Mouse (Mus musculus) adrenal gland, adult 2 months (tissue): Measurements from ENCODE around the gene Cdca3. TPM values are rescaled to one million over a fixed set of nuclear protein-coding genes. Genes with fewer than 3 reads are reported as not detected.

Experiments
- DNase-seq: peaks from one replicate; pipeline ENCODE4 v3.0.0; 2021
- polyA plus RNA-seq: library from polyadenylated mRNA; depleted of rRNA; stranded (reverse); fragments of >200 nt; gene quantifications from 2 replicates; pipeline ENCODE4 v1.2.3, GENCODE M21; 2012
- total RNA-seq, 2 experiments: library from RNA; stranded (reverse); gene quantifications; 2 replicates each; pipeline ENCODE4 v1.2.3; 2021

Gene Cdca3
- total and polyA plus RNA-seq, 3 experiments = 2.2 to 8.6 (median 3.9) TPM

DNA sequence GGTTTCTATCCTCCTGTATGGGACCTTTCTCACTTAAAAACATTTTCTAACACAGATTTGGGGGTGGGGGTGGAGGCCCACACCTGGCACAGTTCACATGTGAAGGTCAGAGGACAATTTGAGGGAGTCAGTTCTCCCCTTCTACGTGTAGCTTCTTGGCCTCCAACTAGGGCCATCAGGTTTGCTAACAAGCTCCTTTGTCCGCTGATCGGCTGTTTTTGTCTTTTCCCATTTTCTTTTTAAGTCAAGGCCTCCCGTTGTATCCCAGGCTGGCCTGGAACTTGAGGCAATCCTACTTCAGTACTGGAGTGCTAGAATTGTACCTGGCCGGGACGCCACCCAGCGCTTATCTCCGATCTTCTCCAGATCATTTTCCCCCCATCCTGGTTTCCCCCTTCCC, 2.3 kb downstream of the Cdca3 start:
- DNase-seq = no peak

DNA sequence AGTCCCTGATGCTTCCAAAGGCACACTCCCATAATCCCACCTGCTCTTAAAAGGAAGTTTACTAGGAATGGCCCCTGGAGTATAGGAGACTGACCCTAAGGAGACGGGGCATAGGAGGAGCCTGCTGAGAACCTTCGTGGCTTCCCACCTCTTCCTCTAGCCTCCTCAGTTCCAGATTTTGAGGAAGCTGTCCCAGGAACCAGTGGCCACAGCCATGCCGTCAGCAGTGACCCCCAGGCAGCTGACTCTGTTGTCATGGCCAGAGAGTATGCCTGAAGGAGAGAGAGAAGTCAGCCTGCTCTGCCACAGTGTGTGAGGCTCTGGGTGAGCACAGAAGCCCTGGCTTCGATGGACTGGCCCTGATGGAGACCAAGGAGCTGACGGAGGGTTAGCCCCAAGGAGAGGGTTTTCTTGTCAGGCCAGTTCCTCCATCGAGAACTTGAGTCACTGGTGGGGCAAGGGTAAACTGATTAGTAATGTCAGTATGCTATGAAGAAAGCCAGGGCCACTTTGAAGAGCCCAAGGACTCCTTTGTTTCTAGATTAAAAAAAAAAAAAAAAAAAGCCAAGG, 5.2 kb downstream of the Cdca3 start:
- DNase-seq = peak; percentile 34

DNA sequence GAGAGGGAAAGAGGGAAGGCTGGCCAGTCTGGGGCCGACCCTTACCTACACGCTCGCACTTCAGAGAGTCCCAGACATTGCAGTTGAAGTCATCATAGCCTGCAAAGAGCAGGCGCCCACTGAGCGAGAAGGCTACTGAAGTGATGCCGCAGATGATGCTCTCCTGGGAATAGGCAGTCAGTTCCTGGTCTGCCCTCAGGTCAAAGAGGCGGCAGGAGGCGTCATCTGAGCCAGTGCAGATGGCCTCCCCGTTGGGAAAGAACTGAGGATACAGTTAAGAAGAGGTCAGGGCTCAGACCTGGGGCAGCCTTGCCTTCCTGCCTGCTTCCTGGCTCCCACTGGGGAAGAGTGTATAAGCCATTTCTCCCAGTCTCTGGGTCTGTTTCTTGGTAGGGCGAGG, 6.2 kb downstream of the Cdca3 start:
- DNase-seq = no peak

DNA sequence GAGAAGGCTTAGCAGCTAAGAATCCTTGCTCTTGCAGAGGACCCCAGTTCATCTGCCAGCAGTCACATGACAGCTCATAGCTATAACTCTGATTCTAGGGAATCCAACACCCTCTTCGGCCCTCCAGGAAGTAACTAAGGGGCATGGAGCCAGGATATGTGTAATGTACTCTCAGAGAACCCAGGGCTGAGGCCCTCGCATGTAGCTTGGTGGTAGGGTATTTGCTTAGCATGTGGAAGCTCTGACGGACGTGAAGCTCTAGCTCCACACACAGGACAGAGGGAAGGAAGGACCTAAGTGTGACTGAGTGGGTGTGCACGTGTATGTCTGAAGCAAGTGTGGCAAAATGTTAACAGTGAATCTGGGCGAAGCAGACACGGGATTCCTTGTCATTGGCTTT, 7.1 kb downstream of the Cdca3 start:
- no peak for DNase-seq

DNA sequence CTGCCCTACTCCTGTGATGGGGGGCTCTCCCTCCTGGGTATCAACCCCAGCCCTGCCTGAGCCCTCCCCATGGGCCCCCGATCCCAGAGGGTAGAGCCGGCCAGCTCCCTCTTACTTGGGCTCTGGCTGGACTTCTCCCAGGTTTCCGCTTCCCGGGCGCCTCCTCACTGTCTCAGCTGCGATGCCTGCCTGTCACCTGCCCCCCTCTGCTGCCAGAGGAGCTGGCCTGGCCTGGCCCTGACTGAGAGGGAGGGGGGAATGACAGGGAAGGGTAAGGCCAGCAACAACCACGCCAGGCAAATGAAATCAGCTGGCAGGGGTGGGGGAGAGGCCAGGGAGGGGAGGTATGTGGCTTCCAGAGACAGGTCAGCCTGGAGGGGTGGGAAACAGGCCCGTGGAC, 10.5 kb downstream of the Cdca3 start:
- DNase-seq = peak; percentile 48

DNA sequence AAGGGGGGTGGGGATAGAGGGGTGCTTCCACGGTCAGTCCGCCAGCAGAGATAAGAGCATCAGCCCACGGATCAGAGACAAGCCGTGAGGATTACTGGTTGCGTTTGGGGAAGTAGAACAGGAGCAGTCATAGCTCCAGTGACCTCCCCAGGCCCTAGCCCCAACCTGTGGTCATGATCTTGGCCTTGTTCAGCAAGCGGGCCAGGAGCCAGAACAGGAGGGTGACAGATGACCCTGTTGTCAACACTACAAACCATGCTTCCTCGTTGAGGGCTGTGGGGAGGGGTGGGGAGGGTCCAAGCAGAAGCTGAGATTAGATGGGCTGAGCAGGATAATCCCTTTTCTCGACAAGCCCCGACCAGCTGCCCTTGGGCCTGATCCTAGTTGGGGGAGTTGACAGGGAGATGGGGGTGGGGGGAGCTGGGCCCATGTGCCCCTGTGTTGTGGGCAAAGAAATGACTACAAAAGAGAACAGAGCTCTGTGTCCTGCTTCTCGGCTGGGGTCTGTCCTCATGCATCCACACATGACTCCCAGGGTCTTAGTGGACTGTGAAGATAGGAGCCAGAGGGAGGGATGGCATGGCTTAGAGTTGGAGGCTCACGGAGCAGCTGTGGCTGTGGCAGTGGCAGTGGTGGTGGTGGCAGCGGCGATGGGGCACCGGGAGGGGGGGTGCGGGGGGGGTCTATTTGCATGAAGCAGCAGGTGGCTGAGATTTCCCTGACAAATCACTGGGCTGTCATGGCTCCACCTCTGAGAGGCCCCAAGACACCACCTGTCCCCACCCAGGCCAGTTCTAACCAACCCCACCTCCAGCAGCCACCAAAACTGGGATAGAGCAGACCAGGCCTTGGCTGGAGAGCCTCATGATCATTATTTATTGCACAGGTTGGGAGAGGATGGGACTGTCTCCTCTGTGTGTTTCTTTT, 11.2 kb downstream of the Cdca3 start, which contains the start of gene Gnb3:
Gene Gnb3 (minus strand): TSS at position 35 of the 927 bp plus-strand sequence.
- peak; percentile 36 for DNase-seq

DNA sequence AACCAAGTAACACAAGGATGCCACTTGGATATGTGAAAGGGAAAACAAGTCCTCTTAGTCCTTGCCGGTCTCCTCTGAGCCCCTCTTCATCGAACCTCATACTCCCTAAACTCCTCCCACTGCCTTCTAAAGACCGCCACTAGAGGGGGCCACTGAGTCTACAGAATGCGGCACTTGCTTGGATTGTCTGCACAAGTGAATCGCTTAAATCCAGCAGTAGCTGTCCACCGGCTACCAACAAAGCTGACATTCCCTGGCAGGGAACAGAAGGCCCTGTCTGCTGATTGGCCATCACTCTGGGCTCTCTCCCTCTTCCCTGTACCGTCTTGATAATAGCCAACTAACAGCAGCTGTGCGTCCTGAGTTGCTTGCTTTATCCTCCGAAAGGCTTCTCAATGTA, 18.0 kb downstream of the Cdca3 start:
- peak; percentile 88 for DNase-seq

DNA sequence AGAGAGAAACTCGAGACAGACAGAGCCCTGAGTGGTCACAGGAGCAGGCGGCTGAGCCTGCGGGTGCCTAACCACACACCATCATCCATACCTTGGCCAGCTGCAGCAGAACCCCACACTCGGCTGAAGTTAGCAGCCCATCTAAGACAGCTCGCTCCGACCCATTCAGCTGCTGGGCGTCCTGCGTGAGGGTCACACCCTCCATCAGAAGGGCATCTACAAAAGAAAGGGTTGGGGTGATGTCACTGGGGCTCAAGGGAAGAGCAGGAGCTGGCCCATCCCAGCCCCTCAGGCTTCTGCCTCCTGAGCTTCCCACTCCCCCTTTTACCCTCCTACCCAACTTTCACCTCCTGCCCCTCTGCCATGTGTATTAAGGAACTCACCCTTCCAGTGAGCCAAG, 21.2 kb downstream of the Cdca3 start:
- no peak for DNase-seq

DNA sequence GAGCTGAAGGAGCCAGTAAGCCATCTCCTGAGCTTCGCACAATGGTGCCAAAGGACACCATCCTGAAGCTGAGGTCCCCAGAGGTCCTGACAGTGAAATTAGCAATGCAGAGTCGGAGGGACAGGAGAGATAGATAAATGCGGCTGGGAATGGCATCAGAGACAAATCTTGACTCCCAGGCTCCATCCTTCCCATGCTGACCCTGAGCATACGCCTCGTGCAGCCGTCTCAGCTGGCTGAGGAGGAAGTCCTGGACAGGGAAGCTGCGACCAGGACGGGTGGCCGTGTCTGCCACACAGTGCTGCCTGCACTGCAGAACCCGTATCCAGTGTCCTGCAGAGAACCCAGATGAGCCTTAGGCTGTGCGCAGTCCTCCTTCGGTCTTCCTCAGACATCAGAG, 25.3 kb downstream of the Cdca3 start:
- no peak for DNase-seq

DNA sequence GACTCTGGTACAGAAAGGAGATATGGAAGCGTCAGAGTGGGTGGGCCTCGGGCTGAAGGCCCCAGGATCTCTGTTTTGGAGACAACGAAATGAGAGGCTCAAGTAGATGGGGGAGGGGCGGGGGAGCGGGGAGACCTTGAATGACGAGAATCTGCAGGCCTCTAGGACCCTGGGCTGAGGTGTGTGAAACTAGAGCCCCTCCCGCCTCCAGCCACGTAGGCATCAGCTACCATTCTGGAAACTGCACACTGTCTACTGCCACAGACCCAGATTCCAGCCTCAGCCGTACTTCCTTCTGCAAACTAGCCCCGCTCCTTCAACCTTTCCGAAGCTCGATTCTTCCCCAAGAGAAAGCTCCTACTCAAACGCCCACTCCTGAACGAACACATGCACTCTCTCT, 27.0 kb downstream of the Cdca3 start:
- no peak for DNase-seq

DNA sequence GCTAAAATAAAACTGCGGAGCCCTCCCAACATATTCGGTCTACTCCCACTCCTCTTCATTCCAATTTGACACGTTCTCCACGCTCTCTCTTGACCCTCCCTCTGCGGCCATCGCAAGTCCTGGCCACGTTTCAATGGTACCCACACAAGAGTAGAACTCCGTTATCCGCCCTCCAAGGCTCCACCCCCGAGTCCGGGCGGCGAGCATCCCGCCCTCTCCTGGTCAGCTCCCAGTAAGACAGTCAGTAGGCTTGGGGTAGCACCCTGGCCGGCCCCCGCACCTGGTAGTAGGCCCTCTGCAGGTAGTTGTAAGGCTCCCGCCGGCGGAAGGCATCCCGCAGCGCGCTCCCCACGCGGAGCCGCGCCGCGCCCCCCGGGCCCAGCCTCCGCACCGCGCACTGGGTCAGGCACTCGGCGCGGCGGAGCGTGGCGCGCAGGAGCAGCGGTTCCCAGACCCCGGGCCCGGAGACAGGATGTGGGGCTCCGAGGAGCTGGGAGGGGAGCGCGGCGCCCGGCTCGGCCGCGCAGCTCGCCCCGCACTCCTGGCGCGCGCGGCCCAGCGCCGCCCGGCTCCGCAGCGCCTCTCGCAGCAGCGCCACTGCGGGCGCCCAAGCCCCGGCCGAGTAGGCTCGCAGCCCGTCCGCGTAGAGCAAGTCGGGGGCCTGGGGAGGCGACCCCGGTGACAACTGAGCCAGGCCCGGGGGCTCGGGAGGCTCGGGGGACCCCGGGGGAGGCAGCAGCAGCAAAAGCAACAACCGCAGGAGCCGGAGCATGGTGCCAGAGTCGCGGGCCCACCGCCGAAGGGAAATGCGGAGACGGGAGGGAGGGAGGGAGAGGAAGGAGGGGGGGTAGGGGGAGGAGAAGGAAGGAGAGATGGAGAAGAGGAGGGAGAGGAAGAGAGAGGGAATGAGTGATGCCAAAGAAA, 27.8 kb downstream of the Cdca3 start, which contains the start of gene P3h3:
Gene P3h3 (minus strand): TSS at position 837 of the 924 bp plus-strand sequence.
- DNase-seq = peak; percentile 86

DNA sequence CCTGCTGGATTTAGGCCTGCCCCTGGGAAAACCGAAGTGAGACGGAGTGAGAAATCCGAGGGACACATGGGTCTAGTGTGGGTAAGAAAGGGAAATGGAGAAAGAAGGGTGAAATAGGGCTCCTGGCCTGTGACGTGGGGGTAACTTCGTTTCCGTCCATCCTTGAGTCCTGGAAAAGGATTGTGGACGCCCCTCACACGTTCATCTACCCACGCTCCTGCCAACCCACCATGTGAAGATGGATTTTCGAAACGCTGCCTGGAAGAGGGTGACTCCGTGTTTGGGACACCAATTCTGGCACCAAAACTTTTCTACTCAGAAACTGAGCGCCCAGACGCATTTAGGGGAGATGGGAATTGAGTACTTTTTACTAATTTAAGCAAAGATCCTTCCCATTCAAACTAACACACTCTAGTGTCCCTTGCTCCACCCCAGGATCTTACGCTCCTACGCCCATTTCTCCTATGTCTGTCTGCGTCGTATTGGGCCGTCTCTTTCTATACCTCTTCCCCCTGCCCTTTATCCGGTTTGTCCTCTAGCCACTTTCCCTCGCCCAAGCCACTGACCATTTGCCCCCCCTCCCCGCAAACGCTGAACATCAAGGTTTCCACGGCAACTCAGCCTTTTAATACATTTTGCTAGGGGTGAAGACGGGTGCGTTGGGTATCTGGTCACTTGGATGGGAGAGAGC, 28.6 kb downstream of the Cdca3 start:
- DNase-seq = no peak

DNA sequence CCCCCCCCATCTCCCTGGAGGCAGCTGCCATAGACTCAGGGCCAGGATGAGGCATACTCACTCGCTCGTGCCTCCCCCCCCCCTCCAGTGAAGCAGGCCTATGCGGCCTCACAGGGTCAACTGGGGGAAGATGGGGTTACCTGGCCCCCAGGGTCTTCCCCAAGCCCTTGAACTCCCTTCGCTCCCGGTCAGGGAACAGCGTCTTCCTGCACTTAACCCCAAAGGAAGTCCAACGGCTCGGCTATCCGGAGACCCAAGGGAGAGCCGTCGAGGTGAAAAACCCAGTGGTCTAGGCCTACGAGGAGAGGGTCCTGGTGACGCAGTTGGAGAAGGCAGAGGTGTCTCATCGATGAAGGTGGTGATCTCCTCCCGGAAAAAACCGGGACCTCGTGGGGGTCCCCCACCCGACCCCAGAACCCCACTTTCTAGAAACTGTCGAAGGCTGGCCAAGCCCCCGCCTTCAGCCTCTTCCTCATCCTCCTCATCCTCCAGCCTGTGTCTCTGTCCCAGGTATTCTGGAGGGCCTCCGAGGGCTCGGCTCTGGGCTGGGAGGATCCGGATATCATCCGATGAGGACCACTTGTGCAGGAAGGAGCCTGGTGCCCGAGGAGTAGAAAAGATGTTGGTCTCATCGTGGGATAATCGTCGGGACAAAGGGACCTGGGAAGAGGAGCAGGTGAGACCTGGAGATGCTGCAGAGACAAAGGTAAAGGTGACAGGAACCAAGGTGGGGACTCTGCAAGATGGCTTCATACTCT, 29.4 kb downstream of the Cdca3 start:
- no peak for DNase-seq

DNA sequence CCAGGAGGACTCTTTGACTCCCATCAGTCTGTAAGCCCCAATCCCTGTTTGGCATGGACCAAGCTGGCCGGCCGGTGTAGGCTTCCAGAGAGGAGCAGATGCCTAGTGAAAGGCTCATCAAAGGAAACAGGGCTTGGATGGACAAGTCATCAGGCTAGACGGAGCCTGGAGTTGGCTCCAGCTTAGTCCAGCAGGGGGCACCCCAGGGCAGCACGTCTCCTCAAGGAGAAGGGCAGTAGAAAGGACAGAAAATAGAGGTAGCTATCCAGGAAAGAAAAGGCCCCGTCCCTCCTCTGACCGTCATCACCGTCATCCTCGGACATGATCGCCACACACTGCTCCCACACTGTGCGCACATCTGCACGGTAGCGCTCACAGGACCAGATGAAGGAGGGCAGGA, 30.4 kb downstream of the Cdca3 start:
- DNase-seq = peak; percentile 90

DNA sequence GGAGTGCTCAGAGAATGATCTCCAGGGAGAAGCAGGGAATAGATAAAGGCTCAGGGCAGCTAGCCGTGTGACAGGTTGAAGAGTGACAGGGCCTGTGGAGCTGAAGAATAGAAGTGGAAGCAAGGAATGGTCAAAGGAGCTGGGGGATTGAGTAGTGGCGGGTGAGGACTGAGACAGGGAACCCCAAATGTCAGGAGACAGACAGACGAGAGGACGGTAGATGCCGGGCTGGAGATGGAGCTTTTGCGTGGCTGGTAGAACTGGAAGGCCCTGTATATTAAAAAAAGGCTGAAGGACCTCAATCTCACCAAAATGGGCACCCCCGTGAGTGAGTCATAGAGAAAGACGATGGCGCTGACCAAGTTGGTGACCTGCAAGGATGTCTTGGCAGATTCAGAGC, 31.2 kb downstream of the Cdca3 start:
- DNase-seq = no peak

DNA sequence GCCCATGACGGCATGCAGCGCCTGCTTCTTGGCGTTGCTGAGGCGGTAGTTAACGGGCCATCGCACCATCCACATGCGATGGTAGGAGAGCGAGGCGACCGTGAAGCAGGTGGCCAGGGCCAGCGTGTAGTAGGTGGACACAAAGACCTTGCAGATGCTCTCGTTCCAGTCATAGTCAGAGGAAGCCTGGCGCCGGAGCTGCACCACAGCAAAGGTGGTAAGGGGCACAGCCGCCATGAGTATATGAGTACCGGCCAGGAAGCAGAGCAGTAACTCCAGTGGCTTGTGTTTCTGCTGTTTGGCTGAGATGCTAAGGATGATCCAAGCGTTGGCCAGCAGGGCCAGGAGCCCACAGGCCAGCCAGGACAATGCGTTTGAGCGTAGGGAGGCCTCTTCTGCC, 31.9 kb downstream of the Cdca3 start:
- no peak for DNase-seq

DNA sequence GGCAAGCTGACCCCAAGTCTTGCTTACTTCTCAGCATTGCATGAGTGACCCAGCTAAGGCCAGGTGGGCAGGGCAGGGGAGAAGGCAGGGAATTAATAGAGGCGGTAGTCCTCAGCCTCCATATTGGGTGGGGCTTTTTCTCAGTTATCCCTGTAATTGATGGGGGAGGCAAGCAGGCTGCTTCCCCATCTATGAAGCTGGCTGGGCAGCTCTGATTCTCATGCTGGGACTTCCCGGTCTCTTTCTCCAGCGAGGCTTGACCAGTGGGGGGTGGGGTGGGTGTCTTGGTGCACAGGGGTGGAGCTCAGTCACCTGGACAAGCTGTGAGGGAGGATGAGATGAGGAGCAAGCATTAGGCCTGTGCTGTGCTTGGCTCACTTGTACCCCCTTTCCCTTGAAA, 32.5 kb downstream of the Cdca3 start:
- DNase-seq = no peak

DNA sequence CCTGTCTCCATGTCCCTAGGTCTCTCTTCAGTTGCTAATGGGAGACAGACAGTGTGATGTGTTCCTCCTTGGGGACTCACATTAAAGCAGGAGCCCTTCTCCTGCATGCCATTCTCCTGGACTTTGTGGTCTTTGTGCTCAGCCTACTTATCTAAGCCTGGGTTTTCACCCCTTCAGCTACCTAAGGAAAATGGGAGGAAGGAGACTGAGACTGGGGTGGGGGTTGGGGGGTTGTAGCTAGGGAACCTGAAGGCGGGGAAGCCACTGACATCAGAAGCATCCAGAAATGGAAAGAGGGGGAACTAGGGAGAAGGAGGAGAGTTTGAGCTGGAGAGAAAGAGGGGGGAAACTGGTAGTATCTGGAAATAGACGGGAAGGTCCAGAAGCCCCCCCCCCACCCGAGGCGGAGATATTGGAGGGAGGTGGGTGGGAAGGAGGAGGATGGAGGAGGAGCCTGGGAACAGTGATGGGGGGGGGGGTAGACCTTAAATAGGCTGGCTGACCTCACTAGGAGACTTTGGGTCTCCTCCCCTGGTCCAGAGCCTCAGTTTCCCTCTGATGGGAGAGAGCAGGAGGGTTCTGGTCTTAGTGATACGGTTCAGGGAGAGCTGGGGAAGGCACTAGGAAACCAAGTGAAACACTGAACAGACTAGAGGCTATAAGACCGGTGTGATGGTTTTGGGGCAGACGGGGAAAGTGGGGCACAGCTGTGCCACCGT, 33.2 kb downstream of the Cdca3 start:
- no peak for DNase-seq

DNA sequence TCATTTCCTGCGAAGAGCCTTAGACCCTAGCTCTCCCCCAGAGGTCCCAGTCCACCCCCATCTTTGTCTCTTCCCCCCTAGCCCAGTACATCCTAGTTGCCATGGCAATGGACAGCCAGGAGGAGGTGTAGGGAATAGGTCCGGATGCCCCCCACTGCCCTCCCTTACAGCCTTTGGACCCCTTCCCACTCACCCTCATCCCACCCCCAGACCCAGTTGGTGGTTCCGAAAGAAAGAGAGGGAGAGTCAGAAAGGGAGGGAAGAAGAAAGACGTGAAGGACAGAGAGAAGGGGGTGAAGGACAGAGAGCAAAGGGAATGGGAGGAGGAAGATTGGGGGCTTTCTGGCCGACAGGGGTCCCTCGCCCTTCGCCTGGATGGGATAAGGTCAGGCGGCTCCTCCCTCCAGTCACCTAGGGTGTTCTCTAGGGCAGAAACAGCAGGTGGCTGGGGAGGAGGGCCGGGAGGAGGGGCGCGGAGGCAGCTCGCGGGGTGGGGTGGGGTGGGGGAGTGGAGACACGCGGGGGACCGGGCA, 33.8 kb downstream of the Cdca3 start:
- no peak for DNase-seq

DNA sequence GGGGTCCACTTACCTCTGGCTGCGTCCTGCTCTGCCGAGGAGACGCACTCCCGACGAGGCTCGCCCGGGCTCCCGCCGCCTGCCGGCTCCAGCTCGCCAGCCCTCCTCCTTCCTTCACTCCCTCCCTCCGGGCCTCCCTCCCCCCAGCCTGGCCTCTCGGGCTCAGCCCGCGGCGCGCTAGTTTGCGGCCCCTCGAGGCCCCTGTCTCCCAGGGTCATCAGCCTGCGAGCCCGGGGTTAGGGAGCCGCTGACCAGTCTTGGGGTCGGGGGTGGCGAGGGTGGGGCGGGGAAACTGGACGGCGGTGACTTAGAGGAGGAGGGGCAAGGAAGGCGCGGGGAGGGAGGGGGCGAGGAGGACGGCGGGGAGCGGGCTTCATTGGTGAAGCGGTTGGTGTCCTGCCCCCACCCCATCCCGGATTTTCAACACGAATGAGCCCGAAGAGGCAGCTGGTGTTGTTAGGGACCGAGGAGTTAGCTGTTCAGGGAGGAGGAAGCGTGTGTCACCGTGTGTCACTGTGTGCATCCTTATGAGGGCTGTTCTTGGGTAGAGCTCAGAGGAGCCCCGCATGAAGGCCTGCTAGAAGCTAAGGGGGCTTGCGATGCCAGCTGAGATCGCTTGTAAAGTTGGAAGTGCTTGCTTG, 34.4 kb downstream of the Cdca3 start, which contains the start of gene Gpr162:
Gene Gpr162 (minus strand): TSS at position 326 of the 641 bp plus-strand sequence.
- peak; percentile 61 for DNase-seq
